Mouse (Mus musculus) macrophage (primary cell): ENCODE results near the gene Slc4a2. TPM values are rescaled to one million over a fixed set of nuclear protein-coding genes. Genes with fewer than 3 reads are reported as not detected.
A peak's percentile ranks its signal among the peaks of the same experiment; 100 is the strongest.

ENCODE experiments used
- H3K27ac ChIP-seq: fragments of 350-480 bp; formaldehyde crosslinking; 2 replicates; pipeline ENCODE4 v1.9.0; 2021
- H3K36me3 ChIP-seq: fragments of 350-480 bp; formaldehyde crosslinking; 2 replicates; pipeline ENCODE4 v1.9.0; 2021; ENCODE audit errors: inconsistent target
- H3K4me3 ChIP-seq: fragments of 350-480 bp; formaldehyde crosslinking; 2 replicates; pipeline ENCODE4 v1.9.0; 2021; ENCODE audit errors: inconsistent target
- H3K79me2 ChIP-seq: fragments of 350-480 bp; formaldehyde crosslinking; 2 replicates; pipeline ENCODE4 v1.9.0; 2021; ENCODE audit errors: inconsistent target
- WGBS: methylation state at CpG from one replicate; pipeline ENCODE4 v1.1.7; 2026; ENCODE audit warnings: inconsistent platforms; ENCODE audit not compliant: missing documents; 5-methylcytosine and 5-hydroxymethylcytosine counted together
- polyA plus RNA-seq: library from polyadenylated mRNA; stranded (reverse); fragments of 250-400 nt; gene quantifications from 3 replicates; pipeline ENCODE4 v1.2.4, GENCODE M21; 2018; ENCODE audit warnings: inconsistent platforms

Gene Slc4a2
- polyA plus RNA-seq, 1 experiment from 2014 or later, result 21.8 TPM

DNA sequence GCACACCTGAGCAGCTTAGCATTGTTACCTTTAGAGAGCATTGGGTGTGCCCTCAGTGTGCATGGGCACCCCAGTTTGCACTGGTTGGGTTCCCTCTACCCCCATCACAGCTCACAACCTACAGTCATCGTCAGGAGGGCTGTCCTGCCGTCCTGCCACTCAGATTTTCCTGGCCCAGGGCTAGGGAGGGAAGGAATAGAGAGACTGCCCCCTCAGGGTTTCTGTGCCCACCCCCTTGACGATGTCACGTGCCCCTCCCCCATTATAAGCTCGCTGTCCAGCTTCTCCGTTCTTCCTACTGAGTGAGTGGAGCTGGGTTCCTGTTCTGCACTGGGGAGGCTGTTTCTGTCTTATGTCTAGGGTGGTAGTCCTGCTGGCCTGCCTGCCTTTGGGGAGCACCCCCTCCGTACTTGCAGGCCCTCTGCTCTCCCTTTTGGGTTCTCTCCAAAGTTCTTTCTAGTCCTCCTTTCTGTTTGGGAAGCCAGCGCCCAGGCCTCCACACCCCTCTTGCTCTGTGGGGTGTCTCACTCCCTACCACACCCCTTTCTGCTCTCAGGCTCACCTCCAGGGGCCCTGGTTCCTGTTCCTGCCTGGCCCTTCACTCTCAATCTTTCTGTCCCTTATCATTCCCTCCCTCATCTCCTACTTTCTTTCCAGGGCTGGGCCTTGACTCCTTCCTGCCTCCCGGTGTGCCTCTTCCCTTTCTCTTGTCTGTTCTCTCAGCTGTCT is 3.1 kb downstream of the Slc4a2 start:
- WGBS, result 38% methylated on average over 9 of the region's 9 CpGs
- peak overlapping the region; percentile 87 for H3K4me3 ChIP-seq
- peaks cover 28% of the 10 kb centered on the region for H3K36me3 ChIP-seq
- peaks cover 32% of the 10 kb centered on the region for H3K79me2 ChIP-seq
- H3K27ac ChIP-seq, result peak overlapping the region; percentile 59; the same call in 1 of the 2 replicates

DNA sequence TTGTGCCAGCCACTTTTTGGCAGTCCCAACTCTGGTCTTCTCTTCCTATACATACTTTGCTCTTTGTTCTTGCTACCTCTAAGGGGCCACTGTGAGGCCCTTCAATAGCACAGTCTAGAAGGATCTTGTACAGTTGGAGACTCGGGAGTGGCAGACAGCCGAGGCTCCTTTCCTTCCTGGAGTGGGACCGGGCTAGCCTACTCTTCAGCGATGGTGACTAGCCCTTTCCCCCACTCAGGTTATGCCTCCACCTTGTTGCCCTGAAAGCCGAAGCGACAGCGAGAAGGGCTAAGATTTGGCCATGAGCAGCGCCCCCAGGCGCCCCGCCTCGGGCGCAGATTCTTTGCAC is 3.6 kb downstream of the Slc4a2 start:
- H3K79me2 ChIP-seq, result peaks cover 32% of the 10 kb centered on the region
- H3K27ac ChIP-seq, result no peak overlapping the region
- peaks cover 34% of the 10 kb centered on the region for H3K36me3 ChIP-seq
- 91% methylated on average over 12 of the region's 12 CpGs for WGBS
- H3K4me3 ChIP-seq, result no peak overlapping the region

- Histone ChIP-seq H3K27ac (no peak overlapping the region), H3K79me2 (peaks cover 32% of the 10 kb centered on the region), H3K4me3 (no peak overlapping the region), H3K36me3 (peaks cover 41% of the 10 kb centered on the region)
- 73% methylated on average over 10 of the region's 15 CpGs for WGBS
Observed at GRCm38 (mm10) chr5:24427981-24428402, 4.4 kb downstream of the Slc4a2 start.

GRCm38 (mm10) chr5:24428596-24428995 is 5.0 kb downstream of the Slc4a2 start:
- Histone ChIP-seq H3K79me2 (peaks cover 32% of the 10 kb centered on the region), H3K4me3 (no peak overlapping the region), H3K27ac (no peak overlapping the region), H3K36me3 (peaks cover 47% of the 10 kb centered on the region)
- 88% methylated on average over 9 of the region's 9 CpGs for WGBS

DNA sequence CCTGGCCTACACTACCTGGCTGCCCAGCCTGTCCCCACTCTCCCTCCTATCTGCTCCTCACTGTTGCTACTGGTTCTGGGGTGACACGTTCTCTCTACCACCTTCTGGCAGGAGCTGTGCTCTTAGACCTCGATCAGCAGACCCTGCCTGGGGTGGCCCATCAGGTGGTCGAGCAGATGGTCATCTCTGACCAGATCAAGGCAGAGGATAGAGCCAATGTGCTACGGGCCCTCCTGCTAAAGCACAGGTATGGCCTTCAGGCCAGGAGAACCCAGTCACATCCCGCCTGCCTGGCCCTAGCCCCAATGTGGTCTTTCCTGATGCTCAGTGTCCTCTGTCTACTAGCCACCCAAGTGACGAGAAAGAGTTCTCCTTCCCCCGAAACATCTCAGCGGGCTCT is 10.4 kb downstream of the Slc4a2 start:
- Histone ChIP-seq H3K4me3 (no peak overlapping the region), H3K79me2 (no peaks in the 10 kb centered on the region), H3K36me3 (peaks cover 96% of the 10 kb centered on the region), H3K27ac (no peak overlapping the region)
- WGBS, result 94% methylated on average over 7 of the region's 8 CpGs

- Histone ChIP-seq H3K79me2 (peaks cover 10% of the 10 kb centered on the region), H3K36me3 (peaks cover 55% of the 10 kb centered on the region), H3K27ac (no peak overlapping the region), H3K4me3 (no peak overlapping the region)
- 94% methylated on average over 8 of the region's 8 CpGs for WGBS
Observed at GRCm38 (mm10) chr5:24441187-24441586, 17.6 kb downstream of the Slc4a2 start.

- peaks cover 10% of the 10 kb centered on the region for H3K79me2 ChIP-seq
- 95% methylated on average over 8 of the region's 9 CpGs for WGBS
- no peak overlapping the region for H3K27ac ChIP-seq
- H3K4me3 ChIP-seq, result no peak overlapping the region
- peaks cover 48% of the 10 kb centered on the region for H3K36me3 ChIP-seq
Observed at GRCm38 (mm10) chr5:24442029-24442428, 18.4 kb downstream of the Slc4a2 start.

DNA sequence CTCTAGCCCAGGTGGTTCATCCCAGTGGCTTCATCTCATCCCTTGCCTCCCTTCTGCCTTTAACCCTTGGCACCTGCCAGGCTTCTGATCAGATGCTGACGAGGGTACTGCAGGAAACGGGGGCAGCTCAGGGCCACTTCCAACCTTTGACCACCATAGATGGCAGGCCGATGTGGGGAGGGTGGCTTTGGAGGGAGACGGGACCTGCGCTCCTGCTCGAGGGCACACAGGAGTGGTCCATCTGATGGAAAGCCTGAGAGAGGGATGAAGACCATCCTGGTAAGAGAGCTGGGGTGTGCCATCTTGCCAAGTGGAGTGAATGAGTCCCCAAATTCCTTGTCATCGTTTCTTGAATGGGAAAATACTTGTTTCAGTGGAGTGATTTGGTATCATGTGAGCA is 19.6 kb downstream of the Slc4a2 start:
- WGBS, result 87% methylated on average over 7 of the region's 7 CpGs
- Histone ChIP-seq H3K36me3 (peaks cover 38% of the 10 kb centered on the region), H3K4me3 (no peak overlapping the region), H3K27ac (no peak overlapping the region), H3K79me2 (peaks cover 10% of the 10 kb centered on the region)

DNA sequence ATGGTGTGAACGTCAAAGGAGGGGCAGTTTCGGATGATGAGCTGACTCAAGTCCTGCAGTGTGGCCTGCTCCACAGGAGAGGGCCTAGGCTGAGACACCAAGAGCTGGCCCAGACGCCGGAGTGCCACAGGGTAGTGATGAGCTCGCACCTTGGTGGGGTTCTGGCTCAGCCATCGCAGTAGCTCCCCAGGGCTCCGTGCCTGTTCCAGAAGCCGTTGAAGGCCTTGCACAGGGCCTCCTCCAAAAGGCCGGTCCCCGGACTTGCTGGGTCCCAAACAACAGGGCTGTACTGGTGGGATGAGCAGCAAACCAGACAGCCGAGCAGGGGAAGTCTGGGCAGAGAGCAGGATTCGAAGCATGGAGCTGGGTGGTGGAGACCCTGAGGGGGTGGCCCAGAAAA is 20.3 kb downstream of the Slc4a2 start:
- Histone ChIP-seq H3K36me3 (peaks cover 31% of the 10 kb centered on the region), H3K79me2 (peaks cover 10% of the 10 kb centered on the region), H3K4me3 (peak overlapping the region; percentile 50), H3K27ac (no peak overlapping the region)
- 97% methylated on average over 12 of the region's 12 CpGs for WGBS

- Histone ChIP-seq H3K79me2 (peaks cover 10% of the 10 kb centered on the region), H3K4me3 (peak within 1 kb of the TSS; percentile 50), H3K36me3 (peaks cover 21% of the 10 kb centered on the region), H3K27ac (peak within 1 kb of the TSS; percentile 41)
- WGBS, result under 1% methylated on average over 55 of the region's 60 CpGs
Observed at GRCm38 (mm10) chr5:24444746-24445427, 21.2 kb downstream of the Slc4a2 start, which contains the start of gene Fastk. TSS of gene Fastk (minus strand) at chr5:24445287.

GRCm38 (mm10) chr5:24445428-24446080 is 21.9 kb downstream of the Slc4a2 start:
- WGBS, result 68% methylated on average over 20 of the region's 20 CpGs
- peak overlapping the region; percentile 41 for H3K27ac ChIP-seq

DNA sequence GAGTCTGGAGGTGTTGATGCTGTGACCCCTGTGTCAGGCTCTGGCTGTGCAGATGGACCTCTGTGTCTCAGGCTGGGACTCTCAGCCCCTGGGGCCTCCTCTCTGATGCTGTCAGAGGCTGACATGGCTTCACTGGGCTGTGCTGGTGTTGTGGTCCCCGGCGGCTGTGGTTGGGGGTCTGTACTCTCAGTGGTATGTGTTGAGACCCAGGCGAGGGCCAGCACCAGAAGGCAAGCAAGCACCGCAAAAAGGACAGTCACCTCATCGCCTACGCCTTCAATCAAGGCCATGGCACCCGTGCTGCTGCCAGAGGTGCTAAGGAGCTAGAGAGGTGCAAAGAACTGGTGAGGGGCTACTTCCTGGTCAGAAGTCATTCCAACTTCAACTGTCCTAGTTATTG is 23.0 kb downstream of the Slc4a2 start:
- Histone ChIP-seq H3K36me3 (peaks cover 4% of the 10 kb centered on the region; the same call in 1 of the 2 replicates), H3K27ac (no peak overlapping the region), H3K4me3 (no peak overlapping the region), H3K79me2 (peaks cover 10% of the 10 kb centered on the region)
- WGBS, result 93% methylated on average over 7 of the region's 7 CpGs

More at GRCm38 (mm10) chr5:24445428-24446080, 21.9 kb downstream of the Slc4a2 start:
- Histone ChIP-seq H3K79me2 (peaks cover 10% of the 10 kb centered on the region), H3K36me3 (peaks cover 15% of the 10 kb centered on the region; the same call in 1 of the 2 replicates), H3K4me3 (peak overlapping the region; percentile 20; the same call in 1 of the 2 replicates)

GRCm38 (mm10) chr5:24447624-24448298 is 24.1 kb downstream of the Slc4a2 start, which contains the start of gene Tmub1:
TSS of gene Tmub1 (minus strand) at chr5:24447854.
- peak within 1 kb of the TSS; percentile 43 for H3K4me3 ChIP-seq
- H3K27ac ChIP-seq, result 0 out of 2 replicates have a peak within 1 kb of the TSS, but pooled peaks have one; percentile 2
- WGBS, result 4% methylated on average over 34 of the region's 34 CpGs
- no peaks in the 10 kb centered on the region for H3K36me3 ChIP-seq
- peaks cover 16% of the 10 kb centered on the region for H3K79me2 ChIP-seq
